Mouse (Mus musculus) lung, embryonic 15.5 days (tissue): Measurements from ENCODE around the gene Sumo1. TPM values are rescaled to one million over a fixed set of nuclear protein-coding genes. Genes with fewer than 3 reads are reported as not detected.

ENCODE experiments used
- ATAC-seq: fragments of 200-750 bp; cut with Nextera tagmentation; 2 replicates; pipeline ENCODE4 v1.8.0; 2017; ENCODE audit warnings: moderate number of reproducible peaks, borderline replicate concordance; ENCODE audit not compliant: low FRiP score, low TSS enrichment; ENCODE audit errors: extremely low read depth
- H3K27ac ChIP-seq: fragments of 300-500 bp; sonication (generic); 2 replicates; pipeline ENCODE4 v1.5.1; 2015; ENCODE audit warnings: moderate library complexity, mild to moderate bottlenecking, inconsistent platforms
- H3K27me3 ChIP-seq: fragments of 300-500 bp; sonication (generic); 2 replicates; pipeline ENCODE4 v1.6.1; 2015; ENCODE audit warnings: inconsistent platforms
- H3K36me3 ChIP-seq: fragments of 300-500 bp; sonication (generic); 2 replicates; pipeline ENCODE4 v1.6.1; 2015; ENCODE audit warnings: inconsistent platforms
- H3K4me1 ChIP-seq: fragments of 300-500 bp; sonication (generic); 2 replicates; pipeline ENCODE4 v1.6.1; 2015; ENCODE audit warnings: inconsistent platforms
- H3K4me2 ChIP-seq: fragments of 300-500 bp; sonication (generic); 2 replicates; pipeline ENCODE4 v1.6.1; 2015; ENCODE audit warnings: inconsistent platforms, mild to moderate bottlenecking, moderate library complexity
- H3K4me3 ChIP-seq: fragments of 300-500 bp; sonication (generic); 2 replicates; pipeline ENCODE4 v1.5.1; 2015; ENCODE audit warnings: mild to moderate bottlenecking, inconsistent platforms
- H3K9ac ChIP-seq: fragments of 300-500 bp; sonication (generic); 2 replicates; pipeline ENCODE4 v1.6.1; 2015; ENCODE audit warnings: inconsistent platforms
- H3K9me3 ChIP-seq: fragments of 300-500 bp; sonication (generic); 2 replicates; pipeline ENCODE4 v1.6.1; 2016; ENCODE audit warnings: inconsistent platforms
- WGBS: fragments of 180-500 bp; shearing (Covaris S2); methylation state at CpG from one replicate; pipeline ENCODE4 v1.1.7; 2015; 5-methylcytosine and 5-hydroxymethylcytosine counted together
- polyA plus RNA-seq: library from polyadenylated mRNA; unstranded; fragments of >200 nt; fragmentation: Nextera tagmentation; extraction: Ambion mirVana; gene quantifications from 2 replicates; pipeline ENCODE4 v1.2.1, GENCODE M21; 2015

Gene Sumo1
- polyA plus RNA-seq, 1 experiment from 2014 or later: 400 TPM

- H3K9ac ChIP-seq: no peak overlapping the region
- H3K4me1 ChIP-seq: 0 out of 2 replicates have a peak, but pooled peaks cover 2% of the 10 kb centered on the region
- no peaks in the 10 kb centered on the region for H3K36me3 ChIP-seq
- no peaks in the 10 kb centered on the region for H3K27me3 ChIP-seq
- no peaks in the 10 kb centered on the region for H3K9me3 ChIP-seq
- no peak overlapping the region for H3K4me2 ChIP-seq
- 87% methylated on average over 16 of the region's 16 CpGs for WGBS
- no peak overlapping the region for H3K27ac ChIP-seq
- ATAC-seq: no peak
- H3K4me3 ChIP-seq: no peak overlapping the region
These were observed 129.2 kb downstream of the Sumo1 start for GRCm38 (mm10) chr1:59541271-59542020.

GRCm38 (mm10) chr1:59540537-59541148 lies 130.0 kb downstream of the Sumo1 start:
- no peak overlapping the region for H3K27ac ChIP-seq
- H3K9ac ChIP-seq: no peak overlapping the region
- H3K4me3 ChIP-seq: no peak overlapping the region
- no peak for ATAC-seq
- H3K36me3 ChIP-seq: no peaks in the 10 kb centered on the region
- no peaks in the 10 kb centered on the region for H3K9me3 ChIP-seq
- no peak overlapping the region for H3K4me2 ChIP-seq
- 88% methylated on average over 19 of the region's 19 CpGs for WGBS
- H3K4me1 ChIP-seq: 0 out of 2 replicates have a peak, but pooled peaks cover 8% of the 10 kb centered on the region
- H3K27me3 ChIP-seq: no peaks in the 10 kb centered on the region

- H3K27me3 ChIP-seq: no peaks in the 10 kb centered on the region
- H3K36me3 ChIP-seq: no peaks in the 10 kb centered on the region
- no peak for ATAC-seq
- H3K4me1 ChIP-seq: peaks cover 13% of the 10 kb centered on the region; the same call in 1 of the 2 replicates
- no peak overlapping the region for H3K27ac ChIP-seq
- 90% methylated on average over 5 of the region's 5 CpGs for WGBS
- H3K4me2 ChIP-seq: no peak overlapping the region
- H3K9ac ChIP-seq: no peak overlapping the region
- H3K4me3 ChIP-seq: no peak overlapping the region
- H3K9me3 ChIP-seq: no peaks in the 10 kb centered on the region
These were observed 132.3 kb downstream of the Sumo1 start for GRCm38 (mm10) chr1:59538381-59538780.

Other genes starting within 250 kb of the Sumo1 start
- 15.4 and 15.8 TPM in 2 replicates for gene Fzd7, start 188.4 kb downstream of the Sumo1 start, polyA plus RNA-seq
- 0.76 and 0.86 TPM in 2 replicates for gene Gm973, start 154.6 kb downstream of the Sumo1 start, polyA plus RNA-seq
- 230 and 232 TPM in 2 replicates for gene Nop58, start 14.1 kb upstream of the Sumo1 start, polyA plus RNA-seq
- gene Bmpr2, start 92.6 kb upstream of the Sumo1 start, polyA plus RNA-seq: 8.9 and 9.5 TPM in 2 replicates
- gene Fam117b, start 242.2 kb upstream of the Sumo1 start, polyA plus RNA-seq: 10.8 and 13.1 TPM in 2 replicates